Mouse (Mus musculus) liver, adult (tissue): ENCODE data around the gene Ing4.

Experiments used
- GATA4 ChIP-seq: IDR thresholded peaks from 2 replicates; pipeline ENCODE4 v1.6.1; 2014; ENCODE audit warnings: mild to moderate bottlenecking, low read length; ENCODE audit not compliant: insufficient replicate concordance

Gene Ing4

DNA sequence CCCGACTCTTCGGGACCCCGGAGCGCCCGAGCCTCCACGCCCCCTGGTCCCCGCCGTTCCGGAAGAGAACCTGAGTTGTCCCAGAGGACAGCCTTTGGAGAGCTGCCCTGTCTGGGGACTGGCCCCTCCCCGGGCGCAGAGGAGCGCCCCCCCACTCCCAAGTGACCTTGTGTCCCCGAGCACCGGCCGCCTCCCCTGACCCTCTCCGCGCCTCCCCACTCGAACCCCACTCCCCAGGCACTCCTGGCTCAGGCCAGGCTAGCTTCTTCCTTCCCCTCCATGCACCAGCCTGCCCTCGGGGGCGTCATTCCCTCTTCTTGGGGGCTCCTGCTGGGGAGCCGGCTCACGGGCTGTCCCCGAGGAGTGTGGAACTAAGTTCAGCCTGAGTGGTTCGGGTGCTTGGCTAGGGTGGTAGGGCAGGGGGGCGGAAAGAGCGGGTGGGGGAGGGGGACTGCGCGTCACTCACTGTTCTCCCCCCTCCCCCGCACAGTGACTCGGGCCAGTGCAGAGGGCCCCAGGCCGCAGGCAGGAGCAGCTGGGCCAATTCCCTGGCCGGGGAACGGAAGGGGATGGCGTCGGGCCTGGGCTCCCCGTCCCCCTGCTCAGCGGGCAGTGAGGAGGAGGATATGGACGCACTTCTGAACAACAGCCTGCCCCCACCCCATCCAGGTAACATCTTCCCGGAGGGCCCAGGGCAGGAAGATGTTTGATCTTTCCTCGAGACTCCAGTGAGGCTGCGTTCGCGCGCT is 57.2 kb downstream of the Ing4 start:
- TF ChIP-seq GATA4 = no peak

DNA sequence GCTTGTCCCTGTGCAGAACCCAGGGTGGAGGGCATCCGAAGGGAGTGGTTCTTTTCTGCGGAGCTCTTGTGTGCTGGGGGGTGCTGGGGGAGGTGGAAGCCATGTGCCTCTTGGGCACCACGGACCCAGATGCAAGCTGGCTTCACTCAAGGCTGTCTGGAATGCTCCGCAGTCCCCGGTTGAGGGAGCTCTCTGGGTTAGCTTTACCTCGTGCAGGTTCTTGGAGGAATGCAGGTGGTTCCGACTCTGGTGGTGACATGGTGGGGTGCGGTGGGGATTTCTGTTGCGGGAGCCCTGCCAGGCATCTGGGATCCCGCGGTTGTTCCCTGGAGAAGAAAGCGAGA is 57.8 kb downstream of the Ing4 start:
- no peak for TF ChIP-seq GATA4

DNA sequence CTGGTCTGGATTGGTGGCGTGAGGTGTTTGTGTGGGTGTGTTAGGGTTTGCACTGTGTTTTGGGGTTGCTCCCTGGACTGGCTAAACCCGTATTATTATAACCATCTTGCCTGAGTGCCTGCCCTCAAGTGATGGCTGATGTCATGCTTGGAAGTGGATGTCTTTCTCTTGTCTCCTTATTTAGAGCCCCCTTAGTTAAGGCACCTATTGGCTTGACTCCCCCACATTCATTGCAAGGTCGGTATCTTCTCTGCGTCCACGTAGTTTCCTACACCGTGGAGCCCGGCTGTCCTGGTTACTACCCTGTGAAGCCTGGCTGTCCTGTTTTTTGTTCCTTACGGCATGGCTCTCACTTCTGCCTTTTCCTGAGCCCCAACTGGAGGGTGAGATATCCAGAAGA is 58.4 kb downstream of the Ing4 start:
- TF ChIP-seq GATA4 = no peak

GRCm38 (mm10) chr6:125098513-125098912 is 59.0 kb downstream of the Ing4 start:
- no peak for TF ChIP-seq GATA4
